Mouse (Mus musculus) megakaryocyte, embryonic 14.5 days (primary cell): ENCODE measurements around the gene Lbx2.

ENCODE experiments used
- FLI1 ChIP-seq: IDR thresholded peaks from 2 replicates; pipeline ENCODE4 v1.6.1; 2012; ENCODE audit warnings: low read length, inconsistent platforms, mixed read lengths
- GATA1 ChIP-seq: IDR thresholded peaks from 3 replicates; pipeline ENCODE4 v1.6.1; 2012; ENCODE audit warnings: mixed read lengths, low read length, inconsistent platforms, borderline replicate concordance

DNA sequence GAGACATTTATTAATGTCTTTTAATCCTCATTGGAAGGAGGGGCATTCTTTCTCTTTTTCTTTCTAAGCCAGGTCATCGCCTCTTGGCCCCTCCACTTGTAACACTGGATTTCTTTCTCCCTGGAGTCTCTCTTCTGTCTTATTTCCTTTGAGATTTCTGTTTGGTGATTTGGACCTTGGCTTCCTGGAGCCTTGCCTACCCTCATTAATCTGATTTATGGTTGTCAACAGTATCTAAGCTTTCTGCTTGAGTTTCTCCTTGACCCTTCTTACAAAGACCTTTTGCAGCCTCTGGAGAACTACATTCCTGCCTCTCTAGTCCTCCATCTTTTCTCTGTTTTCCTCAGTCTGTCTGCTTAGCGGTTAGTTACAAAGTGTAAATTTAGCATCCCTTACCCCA is 12.2 kb downstream of the Lbx2 start:
- TF ChIP-seq FLI1 (no peak), GATA1 (no peak)
